Mouse (Mus musculus) lung, adult 2 months (tissue): ENCODE results near the gene Slc36a3.

Experiments used
- CTCF ChIP-seq: fragments of 200-500 bp; IDR thresholded peaks from 2 replicates; pipeline ENCODE4 v1.5.1; 2011; ENCODE audit warnings: mild to moderate bottlenecking, low read length, control low read depth; ENCODE audit not compliant: insufficient read depth
- POLR2A ChIP-seq: fragments of 200-500 bp; IDR thresholded peaks from 2 replicates; pipeline ENCODE4 v1.6.1; 2011; ENCODE audit warnings: low read depth, mild to moderate bottlenecking, control low read depth, low read length, borderline replicate concordance; ENCODE audit errors: extremely low read depth

DNA sequence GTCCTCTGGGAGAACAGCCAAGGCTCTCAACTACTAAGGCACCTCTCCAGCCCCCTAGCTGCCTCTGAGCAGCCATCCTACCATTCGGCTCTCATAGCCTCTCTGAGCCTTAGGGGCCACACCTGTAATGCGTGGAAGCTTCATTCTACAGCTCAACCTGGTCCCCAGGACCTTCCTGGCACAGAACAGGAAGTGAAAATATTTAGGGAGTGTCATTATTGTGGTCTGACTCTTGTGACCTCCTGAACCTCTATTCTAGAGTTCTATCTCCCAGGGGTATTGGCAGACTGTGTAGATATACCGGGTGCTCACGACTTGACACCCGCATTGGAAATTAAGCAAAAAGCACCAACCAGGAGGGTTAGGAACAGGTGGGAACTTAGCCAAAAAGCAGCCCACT, 75.3 kb downstream of the Slc36a3 start:
- TF ChIP-seq CTCF (no peak), POLR2A (no peak)
